Mouse (Mus musculus): ENCODE results near the gene Vmn1r64. TPM values are rescaled to one million over a fixed set of nuclear protein-coding genes. Genes with fewer than 3 reads are reported as not detected.
"Not testable (repeated sequence)": the region's sequence is repeated elsewhere in the genome, so short reads cannot be mapped to it uniquely, and the experiment has no call there.

Vmn1r64 gene
- not detected for total RNA-seq (2021)
- long read RNA-seq, experiment 1: 0 reads
- long read RNA-seq, experiment 2: 0 reads

DNA sequence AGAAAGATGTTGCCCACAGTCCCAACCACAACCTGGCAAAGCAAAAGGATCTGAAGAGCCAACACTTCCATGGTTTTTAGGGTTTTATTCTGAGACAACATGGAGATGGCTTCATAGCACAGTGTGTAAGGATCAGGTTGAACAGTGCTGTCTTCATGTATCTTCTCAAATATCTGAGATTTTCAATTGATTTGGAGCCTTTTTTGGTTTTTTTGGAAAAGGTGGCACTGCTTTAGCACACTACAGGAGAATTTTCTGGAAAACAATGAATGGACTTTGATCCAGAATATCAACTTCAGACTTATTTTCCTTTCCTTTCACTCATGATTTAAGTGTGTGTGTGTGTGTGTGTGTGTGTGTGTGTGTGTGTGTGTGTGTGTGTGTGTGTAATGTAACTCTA is at the start of gene Vmn1r64:
TSS of gene Vmn1r64 (minus strand) at position 101 of the 400 bp plus-strand sequence.
- intact Hi-C loops (cut with DNase I): no loop called here
- DNase-seq (ENCODE audit: low spot score in 2 of 2): no peak

DNA sequence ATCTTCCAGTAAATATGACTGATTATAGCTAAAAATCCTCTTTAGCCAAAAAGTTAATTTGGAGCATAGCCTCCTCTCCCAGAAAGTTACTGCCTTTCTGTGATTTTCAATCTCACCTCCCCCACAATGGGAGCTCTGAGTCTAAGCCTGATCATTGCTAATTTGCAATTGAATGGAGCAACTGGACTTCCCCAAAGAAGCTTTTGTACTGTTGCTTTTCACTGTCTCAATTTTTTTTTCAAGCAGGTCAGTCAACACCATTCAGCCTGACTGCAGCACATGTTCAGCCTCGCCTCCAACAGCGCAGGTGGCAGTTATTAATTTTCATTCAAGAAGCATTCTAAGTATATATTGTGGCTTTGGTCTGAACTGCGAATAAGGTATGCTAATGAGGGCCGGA is 14.9 kb upstream of the Vmn1r64 start:
- intact Hi-C loops (cut with DNase I): no loop called here
- DNase-seq (ENCODE audit: low spot score in 2 of 2): no peak

DNA sequence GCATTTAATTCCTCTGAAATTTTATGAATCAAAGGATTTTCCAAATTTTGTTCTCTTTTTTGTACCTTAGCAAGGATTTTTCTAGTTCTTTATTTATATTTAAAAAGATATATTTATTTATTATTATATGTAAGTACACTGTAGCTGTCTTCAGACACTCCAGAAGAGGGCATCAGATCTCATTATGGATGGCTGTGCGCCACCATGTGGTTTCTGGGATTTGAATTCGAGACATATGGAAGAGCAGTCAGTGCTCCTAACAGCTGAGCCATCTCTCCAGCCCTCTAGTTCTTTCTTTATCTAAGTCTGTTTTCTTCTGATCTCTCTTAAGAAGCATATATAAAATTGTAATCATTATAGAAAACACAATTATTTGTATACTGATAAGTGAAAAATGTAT is 12.9 kb upstream of the Vmn1r64 start:
- intact Hi-C loops (cut with DNase I); DNase-seq (ENCODE audit: low spot score in 2 of 2): not testable (repeated sequence)

Other genes with a start within 250 kb of the Vmn1r64 start
- not detected for gene Vmn1r62, start 210.9 kb downstream of the Vmn1r64 start, total RNA-seq (2021)
- gene Vmn1r63, start 79.1 kb downstream of the Vmn1r64 start, total RNA-seq (2021): not detected
- not detected for gene Vmn1r65, start 126.5 kb upstream of the Vmn1r64 start, total RNA-seq (2021)
- gene Nlrp4c, start 160.6 kb upstream of the Vmn1r64 start, total RNA-seq (2021): not detected

Measured in left cerebral cortex, postnatal 14 days (tissue).